Mouse (Mus musculus) stomach, postnatal 0 days (tissue): ENCODE measurements at regions not wholly inside any gene's neighbourhood (a gene's known extent, or its start where the extent isn't known, plus 50 kb on each side); places are given as distances from the start of the nearest gene placed in this dataset.

Experiments
- ATAC-seq: fragments of 200-750 bp; cut with Nextera tagmentation; 2 replicates; pipeline ENCODE4 v1.8.0; 2017; ENCODE audit not compliant: low FRiP score, low TSS enrichment
- DNase-seq: peaks from one replicate; pipeline ENCODE4 v3.0.0-alpha.2; 2016; ENCODE audit warnings: low spot score
- H3K27ac ChIP-seq: fragments of 300-500 bp; sonication (generic); replicated peaks from 2 replicates; pipeline ENCODE4 v1.5.1; 2014; ENCODE audit warnings: mild to moderate bottlenecking, control low read depth
- H3K27me3 ChIP-seq: fragments of 300-500 bp; sonication (generic); 2 replicates; pipeline ENCODE4 v1.6.1; 2014; ENCODE audit warnings: low read length; ENCODE audit not compliant: control insufficient read depth, insufficient read depth
- H3K36me3 ChIP-seq: fragments of 300-500 bp; sonication (generic); 2 replicates; pipeline ENCODE4 v1.6.1; 2014; ENCODE audit warnings: low read length, mixed read lengths; ENCODE audit not compliant: control insufficient read depth, insufficient read depth
- H3K4me1 ChIP-seq: fragments of 300-500 bp; sonication (generic); replicated peaks from 2 replicates; pipeline ENCODE4 v1.6.1; 2014; ENCODE audit warnings: antibody characterized with exemption; ENCODE audit not compliant: control insufficient read depth, insufficient read depth
- H3K4me2 ChIP-seq: fragments of 300-500 bp; sonication (generic); replicated peaks from 2 replicates; pipeline ENCODE4 v1.6.1; 2014; ENCODE audit warnings: low read depth, mild to moderate bottlenecking, control low read depth, moderate library complexity
- H3K4me3 ChIP-seq: fragments of 300-500 bp; sonication (generic); 2 replicates; pipeline ENCODE4 v1.5.1; 2014; ENCODE audit warnings: low read depth, low read length, control low read depth
- H3K9ac ChIP-seq: fragments of 300-500 bp; sonication (generic); 2 replicates; pipeline ENCODE4 v1.6.1; 2014; ENCODE audit warnings: mild to moderate bottlenecking, low read length, control low read depth, mixed read lengths
- H3K9me3 ChIP-seq: fragments of 300-500 bp; sonication (generic); 2 replicates; pipeline ENCODE4 v1.6.1; 2016; ENCODE audit warnings: low read length; ENCODE audit not compliant: control insufficient read depth
- CTCF ChIP-seq: IDR thresholded peaks from 2 replicates; pipeline ENCODE4 v1.5.1; 2016; ENCODE audit warnings: antibody characterized with exemption, low read depth, mild to moderate bottlenecking, moderate library complexity
- EP300 ChIP-seq: optimal IDR thresholded peaks from 2 replicates; pipeline ENCODE3; 2016; ENCODE audit warnings: antibody characterized with exemption
- WGBS: fragments of 180-500 bp; shearing (Covaris S2); extraction: QIAGEN DNeasy Blood & Tissue Kit; methylation state at CpG from one replicate; pipeline ENCODE4 v1.1.7; 2014; 5-methylcytosine and 5-hydroxymethylcytosine counted together

DNA sequence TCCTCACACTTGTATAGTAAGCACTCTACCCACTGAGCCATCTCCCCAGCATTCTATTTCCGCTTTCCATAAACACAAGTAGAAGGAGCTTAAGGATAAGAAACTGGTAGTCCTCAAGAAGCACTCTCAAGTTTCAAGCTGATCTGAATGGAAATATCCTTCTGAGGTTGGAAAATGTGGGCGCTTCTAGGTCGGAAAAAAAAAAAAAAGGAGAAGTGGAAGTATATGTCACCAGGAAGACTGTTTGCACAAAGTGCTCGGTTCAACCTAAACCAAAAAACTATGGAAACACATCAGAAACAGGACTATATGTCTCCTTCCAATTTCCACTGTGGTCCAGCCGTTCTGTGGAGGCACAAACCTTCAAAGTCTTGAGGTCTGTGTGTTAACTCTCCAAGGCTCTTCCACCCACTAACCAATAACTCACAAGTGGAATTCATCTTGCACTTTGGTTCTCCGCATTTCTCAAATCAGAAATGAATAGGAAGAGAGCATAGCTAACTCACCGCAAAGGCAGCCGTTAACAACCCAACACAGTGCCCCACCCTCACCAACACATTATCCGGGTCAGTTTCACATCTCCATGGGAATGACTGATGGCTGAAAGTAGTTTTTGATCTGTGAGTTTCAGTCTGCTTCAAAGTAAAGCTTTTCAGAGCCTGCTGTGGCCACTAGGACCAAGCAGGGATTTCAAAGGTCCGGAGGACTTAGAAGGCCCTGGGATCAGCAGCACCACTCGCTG, 455.8 kb downstream of the Wdr11 start:
- Histone ChIP-seq H3K9me3 (no peaks in the 10 kb centered on the region), H3K36me3 (no peaks in the 10 kb centered on the region), H3K4me2 (no peak overlapping the region)

DNA sequence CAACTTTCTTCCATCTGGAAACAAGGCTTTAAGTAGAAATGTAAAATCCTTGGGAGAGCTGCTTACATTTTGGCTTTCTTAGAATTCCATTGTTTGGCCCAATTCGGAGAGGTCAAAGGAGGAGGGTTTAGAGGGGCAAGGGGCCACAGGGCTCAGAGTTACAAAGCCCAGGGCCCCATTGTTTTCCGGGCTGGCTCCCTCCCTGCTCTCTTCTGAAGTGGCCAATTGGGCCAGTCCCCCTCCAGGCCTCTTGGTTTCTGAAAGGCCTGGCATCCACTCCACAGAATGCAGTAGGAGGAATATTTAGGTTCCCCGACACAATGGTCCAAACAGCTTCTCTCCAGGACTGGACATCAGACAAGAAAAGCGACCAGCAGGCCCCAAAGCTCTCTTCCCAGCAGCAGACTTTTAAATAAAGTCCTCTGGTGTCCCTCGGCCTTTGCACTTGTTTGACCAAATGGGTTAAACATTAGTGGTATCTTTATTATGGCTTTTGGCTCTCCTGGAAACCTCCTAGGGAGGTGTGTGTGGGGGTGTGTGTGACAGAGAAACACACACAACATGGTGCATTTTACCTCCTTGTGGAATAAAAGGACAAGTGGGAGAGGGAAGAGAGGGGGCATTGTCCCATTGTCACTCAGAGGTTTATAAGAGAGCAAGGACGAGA, 456.6 kb downstream of the Wdr11 start:
- no peaks in the 10 kb centered on the region for H3K36me3 ChIP-seq
- H3K27ac ChIP-seq, result no peak overlapping the region
- no peak overlapping the region for H3K9ac ChIP-seq
- H3K4me3 ChIP-seq, result no peak overlapping the region
- H3K27me3 ChIP-seq, result no peaks in the 10 kb centered on the region
- no peak for ATAC-seq
- TF ChIP-seq EP300, result no peak
- TF ChIP-seq CTCF, result no peak
- 60% methylated on average over 6 of the region's 6 CpGs for WGBS
- DNase-seq, result no peak
- no peaks in the 10 kb centered on the region for H3K9me3 ChIP-seq
- no peak overlapping the region for H3K4me2 ChIP-seq
- no peaks in the 10 kb centered on the region for H3K4me1 ChIP-seq

More for the DNA sequence above, 455.8 kb downstream of the Wdr11 start:
- Histone ChIP-seq H3K27ac (no peak overlapping the region), H3K4me3 (no peak overlapping the region), H3K27me3 (no peaks in the 10 kb centered on the region), H3K4me1 (no peaks in the 10 kb centered on the region), H3K9ac (no peak overlapping the region)
- ATAC-seq (no peak), DNase-seq (no peak)
- 78% methylated on average over 11 of the region's 11 CpGs for WGBS
- TF ChIP-seq CTCF (no peak), EP300 (no peak)

DNA sequence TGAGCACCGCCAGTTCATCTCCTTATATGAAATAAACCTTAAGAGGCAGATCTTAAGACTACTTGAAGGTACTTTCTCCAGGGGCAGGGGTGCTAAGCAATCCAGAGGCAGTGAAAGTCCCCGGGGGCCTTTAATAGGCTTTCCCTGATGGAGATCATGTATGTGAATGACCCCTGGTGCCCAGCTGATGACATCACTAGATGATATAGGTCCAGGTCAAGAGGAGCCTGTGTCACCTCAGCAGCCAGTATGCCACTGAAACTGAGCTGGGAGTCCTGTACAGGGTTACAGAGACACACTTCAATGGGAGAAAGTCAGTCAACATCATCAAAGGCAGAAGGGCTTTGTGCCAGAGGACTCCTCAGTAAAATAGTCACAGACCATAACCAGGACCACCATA, 457.8 kb downstream of the Wdr11 start:
- Histone ChIP-seq H3K27ac (no peak overlapping the region), H3K9ac (no peak overlapping the region), H3K27me3 (no peaks in the 10 kb centered on the region), H3K9me3 (no peaks in the 10 kb centered on the region), H3K4me1 (no peaks in the 10 kb centered on the region), H3K36me3 (no peaks in the 10 kb centered on the region), H3K4me3 (no peak overlapping the region), H3K4me2 (no peak overlapping the region)
- no peak for ATAC-seq
- DNase-seq, result no peak
- TF ChIP-seq EP300 (no peak), CTCF (no peak)
- WGBS, result 84% methylated on average over 2 of the region's 2 CpGs

DNA sequence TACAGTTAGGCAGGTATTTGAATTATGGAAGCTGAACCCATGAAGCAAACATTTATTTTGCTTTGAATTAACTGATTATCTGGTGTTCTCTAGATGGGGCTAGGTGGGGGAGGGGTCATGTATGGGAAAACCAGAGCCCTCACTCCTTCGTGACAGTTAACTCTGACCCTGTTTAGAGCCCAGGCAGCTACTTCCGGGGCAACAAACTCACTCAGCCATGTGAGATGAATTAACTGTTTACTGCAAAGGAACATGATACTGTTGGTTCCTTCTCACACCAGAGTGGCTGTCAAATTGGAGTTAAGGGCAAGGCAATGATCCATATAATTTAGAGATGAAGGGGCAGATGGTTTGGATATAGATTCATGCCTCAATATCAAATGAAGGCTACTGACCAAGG, 458.5 kb downstream of the Wdr11 start:
- no peak overlapping the region for H3K4me3 ChIP-seq
- ATAC-seq (no peak), DNase-seq (no peak)
- TF ChIP-seq EP300 (no peak), CTCF (no peak)
- H3K4me1 ChIP-seq, result no peaks in the 10 kb centered on the region
- no peak overlapping the region for H3K9ac ChIP-seq
- WGBS, result 22% methylated on average over 2 of the region's 2 CpGs
- no peak overlapping the region for H3K4me2 ChIP-seq
- no peaks in the 10 kb centered on the region for H3K9me3 ChIP-seq
- H3K27me3 ChIP-seq, result no peaks in the 10 kb centered on the region
- H3K27ac ChIP-seq, result no peak overlapping the region
- H3K36me3 ChIP-seq, result no peaks in the 10 kb centered on the region

DNA sequence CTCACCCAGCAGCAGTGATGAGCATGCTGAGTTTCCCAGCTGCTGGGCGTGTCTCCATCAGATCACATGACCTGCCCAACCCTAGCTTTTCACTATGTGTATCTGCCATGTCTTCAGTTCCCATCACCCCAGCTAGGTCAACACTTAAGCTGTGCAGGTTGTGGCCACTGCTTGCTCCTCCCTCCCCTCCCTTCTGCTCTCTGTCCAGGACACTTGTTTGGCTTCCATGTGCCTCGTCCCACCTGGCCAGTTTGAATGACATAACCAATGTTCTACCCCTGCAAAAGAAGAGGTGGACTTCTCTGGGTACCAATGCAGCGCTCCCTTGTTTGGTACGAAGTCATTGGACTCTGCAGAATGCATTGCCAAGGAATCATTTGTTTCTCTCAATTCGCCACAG, 460.7 kb downstream of the Wdr11 start:
- no peaks in the 10 kb centered on the region for H3K4me1 ChIP-seq
- ATAC-seq (no peak), DNase-seq (no peak)
- no peaks in the 10 kb centered on the region for H3K27me3 ChIP-seq
- H3K36me3 ChIP-seq, result no peaks in the 10 kb centered on the region
- H3K4me2 ChIP-seq, result no peak overlapping the region
- H3K9ac ChIP-seq, result no peak overlapping the region
- H3K4me3 ChIP-seq, result no peak overlapping the region
- 90% methylated on average over 5 of the region's 5 CpGs for WGBS
- TF ChIP-seq CTCF (no peak), EP300 (no peak)
- no peak overlapping the region for H3K27ac ChIP-seq
- H3K9me3 ChIP-seq, result no peaks in the 10 kb centered on the region

DNA sequence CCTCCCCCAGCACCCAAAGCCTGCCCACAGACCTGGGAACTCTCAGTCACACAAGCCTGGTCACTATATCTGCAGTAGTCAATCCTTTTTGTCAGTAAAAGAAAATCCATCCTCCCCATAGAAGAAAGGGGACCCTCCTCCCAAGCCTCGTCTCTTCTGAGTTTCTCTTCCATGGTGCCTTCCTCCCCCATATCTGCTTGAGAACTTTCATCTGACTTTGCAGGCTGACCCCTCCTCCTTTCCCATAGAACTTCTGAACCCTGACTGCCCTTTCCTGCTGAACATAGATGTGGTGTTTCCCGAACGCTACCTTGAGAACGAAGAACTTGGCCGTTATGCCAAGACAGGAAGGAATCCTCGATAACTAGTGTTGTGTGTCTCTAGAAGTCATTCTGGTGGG, 462.5 kb downstream of the Ate1 start:
- DNase-seq (no peak), ATAC-seq (no peak)
- Histone ChIP-seq H3K36me3 (no peaks in the 10 kb centered on the region), H3K4me3 (no peak overlapping the region), H3K4me2 (no peak overlapping the region), H3K9me3 (no peaks in the 10 kb centered on the region), H3K9ac (no peak overlapping the region), H3K27ac (no peak overlapping the region), H3K4me1 (no peaks in the 10 kb centered on the region), H3K27me3 (no peaks in the 10 kb centered on the region)
- WGBS, result 79% methylated on average over 6 of the region's 6 CpGs
- TF ChIP-seq CTCF (no peak), EP300 (no peak)
